Mouse (Mus musculus) heart, adult 8-10 months (tissue): Measurements from ENCODE around the gene Flot1. TPM values are rescaled to one million over a fixed set of nuclear protein-coding genes. Genes with fewer than 3 reads are reported as not detected.

Source experiments
- DNase-seq: peaks from one replicate; pipeline ENCODE4 v3.0.0; 2022; ENCODE audit warnings: low spot score
- total RNA-seq, 4 experiments: library from RNA; stranded (reverse); gene quantifications; 2 replicates each; pipeline ENCODE4 v1.2.4; 2022

Gene Flot1
- total RNA-seq, 4 experiments from 2014 or later = 154 to 174 (median 157) TPM

- DNase-seq = peak; percentile 36
Measured at GRCm38 (mm10) chr17:35810900-35811648, 12.0 kb upstream of the Flot1 start.

- no peak for DNase-seq
Measured at GRCm38 (mm10) chr17:35812307-35812706, 10.7 kb upstream of the Flot1 start.

GRCm38 (mm10) chr17:35812736-35813135 lies 10.3 kb upstream of the Flot1 start:
- no peak for DNase-seq

GRCm38 (mm10) chr17:35813245-35813647 lies 9.8 kb upstream of the Flot1 start:
- DNase-seq = peak; percentile 96

- DNase-seq = no peak
Measured at GRCm38 (mm10) chr17:35813653-35814052, 9.4 kb upstream of the Flot1 start.

GRCm38 (mm10) chr17:35814678-35815077 lies 8.4 kb upstream of the Flot1 start:
- DNase-seq = no peak

GRCm38 (mm10) chr17:35815836-35816235 lies 7.2 kb upstream of the Flot1 start:
- no peak for DNase-seq

- no peak for DNase-seq
Measured at GRCm38 (mm10) chr17:35816686-35817085, 6.3 kb upstream of the Flot1 start.

GRCm38 (mm10) chr17:35817226-35817625 lies 5.8 kb upstream of the Flot1 start:
- no peak for DNase-seq

GRCm38 (mm10) chr17:35820111-35820510 lies 2.9 kb upstream of the Flot1 start:
- DNase-seq = no peak

- DNase-seq = peak; percentile 92
Measured at GRCm38 (mm10) chr17:35821439-35822430, 1.3 kb upstream of the Flot1 start, which contains the start of gene Ier3. Ier3 (plus strand) TSS chr17:35821684.

GRCm38 (mm10) chr17:35822564-35822963 lies 466 bp upstream of the Flot1 start:
- no peak for DNase-seq

GRCm38 (mm10) chr17:35824402-35824801 lies 1.4 kb downstream of the Flot1 start:
- DNase-seq = no peak

GRCm38 (mm10) chr17:35825109-35825850 lies 2.2 kb downstream of the Flot1 start:
- no peak for DNase-seq

GRCm38 (mm10) chr17:35829737-35830136 lies 6.7 kb downstream of the Flot1 start:
- DNase-seq = no peak

GRCm38 (mm10) chr17:35832400-35833238 lies 9.6 kb downstream of the Flot1 start:
- DNase-seq = no peak

GRCm38 (mm10) chr17:35833239-35833751 lies 10.3 kb downstream of the Flot1 start:
- no peak for DNase-seq

GRCm38 (mm10) chr17:35833894-35834293 lies 10.9 kb downstream of the Flot1 start:
- DNase-seq = no peak

- DNase-seq = no peak
Measured at GRCm38 (mm10) chr17:35834696-35835422, 11.8 kb downstream of the Flot1 start.
